Mouse (Mus musculus) lung, adult 2 months (tissue): ENCODE results near the gene Nkapl. TPM values are rescaled to one million over a fixed set of nuclear protein-coding genes. Genes with fewer than 3 reads are reported as not detected.
"Not testable (repeated sequence)": the region's sequence is repeated elsewhere in the genome, so short reads cannot be mapped to it uniquely, and the experiment has no call there.

ENCODE experiments used
- DNase-seq: peaks from one replicate; pipeline ENCODE4 v3.0.0; 2022
- H3K4me1 ChIP-seq: fragments of 200-500 bp; 2 replicates; pipeline ENCODE4 v1.6.1; 2011; ENCODE audit warnings: low read length; ENCODE audit not compliant: control insufficient read depth, insufficient read depth
- H3K4me3 ChIP-seq: fragments of 200-500 bp; replicated peaks from 2 replicates; pipeline ENCODE3; 2011; ENCODE audit warnings: low read depth, mild to moderate bottlenecking, control low read depth, low read length; ENCODE audit errors: extremely low read depth
- CTCF ChIP-seq: fragments of 200-500 bp; IDR thresholded peaks from 2 replicates; pipeline ENCODE4 v1.5.1; 2011; ENCODE audit warnings: mild to moderate bottlenecking, low read length, control low read depth; ENCODE audit not compliant: insufficient read depth
- POLR2A ChIP-seq: fragments of 200-500 bp; IDR thresholded peaks from 2 replicates; pipeline ENCODE4 v1.6.1; 2011; ENCODE audit warnings: low read depth, mild to moderate bottlenecking, control low read depth, low read length, borderline replicate concordance; ENCODE audit errors: extremely low read depth
- WGBS: fragments of 180-500 bp; shearing (Covaris S2); methylation state at CpG from one replicate; pipeline ENCODE4 v1.1.7; 2018; 5-methylcytosine and 5-hydroxymethylcytosine counted together
- polyA plus RNA-seq: library from polyadenylated mRNA; depleted of rRNA; stranded (reverse); fragments of >200 nt; gene quantifications from 2 replicates; pipeline ENCODE4 v1.2.3, GENCODE M21; 2012

The Nkapl gene
- polyA plus RNA-seq, 1 experiment: 0.82 TPM

DNA sequence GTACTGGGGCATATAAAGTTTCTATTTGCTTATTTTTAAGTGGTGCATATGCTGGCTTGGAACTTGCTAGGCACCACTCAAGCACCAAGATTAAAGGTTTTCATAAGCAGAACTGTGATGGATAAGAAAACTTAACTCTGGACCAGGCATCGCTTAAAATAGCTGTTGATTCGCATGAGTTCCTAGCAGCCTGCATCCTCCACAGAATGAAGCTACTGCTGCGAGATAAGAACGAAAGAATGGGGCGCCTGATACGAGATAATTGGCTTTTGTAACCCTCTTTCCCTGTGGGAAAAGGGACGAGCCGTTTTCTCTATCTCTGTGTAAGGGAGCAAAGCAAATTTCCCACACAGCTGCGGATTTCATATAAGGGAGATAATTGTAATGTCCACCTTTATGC, 788 bp upstream of the Nkapl start:
- no peak for DNase-seq
- no peak overlapping the region for H3K4me3 ChIP-seq
- WGBS: 37% methylated on average over 9 of the region's 9 CpGs
- no peaks in the 10 kb centered on the region for H3K4me1 ChIP-seq
- TF ChIP-seq CTCF (no peak), POLR2A (no peak)

DNA sequence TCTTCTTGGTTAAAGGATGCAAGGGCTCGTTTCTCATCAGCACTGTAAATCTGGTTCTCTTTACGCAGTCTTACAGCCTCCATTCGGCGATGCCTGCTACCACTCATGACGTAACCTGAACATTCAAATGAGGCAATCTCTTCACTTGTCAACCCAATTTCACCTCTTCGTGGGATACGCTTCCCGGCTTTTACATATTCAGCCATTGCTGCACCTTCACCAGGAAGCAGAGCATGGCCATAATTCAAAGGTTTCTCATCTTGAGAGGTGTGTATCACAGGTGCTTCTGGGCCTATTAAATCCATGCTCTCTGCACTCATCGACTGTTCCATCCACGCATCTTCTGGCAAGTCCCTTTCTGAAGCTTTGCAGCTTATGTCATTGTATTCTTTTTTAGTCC, 973 bp downstream of the Nkapl start:
- no peak for DNase-seq
- Histone ChIP-seq H3K4me3 (no peak overlapping the region), H3K4me1 (no peaks in the 10 kb centered on the region)
- TF ChIP-seq CTCF (no peak), POLR2A (no peak)
- 88% methylated on average over 10 of the region's 10 CpGs for WGBS

DNA sequence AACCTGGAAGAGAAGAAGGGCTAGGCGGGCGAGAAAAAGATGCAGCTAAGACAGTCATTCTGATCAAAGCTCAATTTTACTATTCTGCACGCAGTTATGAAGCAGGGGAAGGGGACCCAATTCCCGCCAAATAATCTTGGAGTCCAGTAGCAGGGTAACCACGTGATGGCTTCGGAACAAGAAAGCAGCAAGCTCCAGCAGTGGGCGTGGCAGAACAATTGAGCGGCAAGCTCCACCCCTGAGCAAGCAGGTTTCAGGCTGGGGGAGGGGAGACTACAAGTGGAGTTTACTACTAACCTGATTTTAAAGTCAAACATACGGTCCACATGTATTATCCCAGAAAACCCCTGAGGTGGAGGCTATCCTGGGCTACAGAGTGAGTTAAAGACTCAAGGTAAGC, 5.8 kb downstream of the Nkapl start:
- 56% methylated on average over 9 of the region's 9 CpGs for WGBS
- not testable (repeated sequence) for DNase-seq

DNA sequence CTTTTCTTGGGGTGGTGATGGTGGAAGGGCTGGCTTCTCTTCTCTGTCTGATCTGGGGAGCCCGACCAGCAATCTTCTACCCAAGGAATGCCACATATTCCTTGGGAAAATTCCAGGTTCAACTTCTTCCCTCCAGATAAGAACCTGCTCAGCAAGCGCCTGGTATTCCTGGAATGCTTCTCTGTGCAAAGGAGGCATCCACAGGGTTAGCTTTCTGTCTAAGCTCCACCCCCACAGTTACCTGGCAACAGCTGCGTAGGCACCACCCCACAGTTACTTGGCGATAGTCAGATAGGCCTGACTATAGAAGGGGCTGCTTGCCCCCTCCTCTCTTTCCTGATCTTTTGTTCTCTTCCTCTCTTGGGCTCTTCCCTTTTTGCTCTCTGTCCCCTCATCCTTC, 12.0 kb downstream of the Nkapl start:
- DNase-seq: peak; percentile 28
- TF ChIP-seq CTCF (no peak), POLR2A (no peak)
- 15% methylated on average over 4 of the region's 4 CpGs for WGBS
- no peak overlapping the region for H3K4me3 ChIP-seq
- 0 out of 2 replicates have a peak, but pooled peaks cover 2% of the 10 kb centered on the region for H3K4me1 ChIP-seq

More for the DNA sequence above, 5.8 kb downstream of the Nkapl start:
- not testable (repeated sequence) for H3K4me1 ChIP-seq, H3K4me3 ChIP-seq

DNA sequence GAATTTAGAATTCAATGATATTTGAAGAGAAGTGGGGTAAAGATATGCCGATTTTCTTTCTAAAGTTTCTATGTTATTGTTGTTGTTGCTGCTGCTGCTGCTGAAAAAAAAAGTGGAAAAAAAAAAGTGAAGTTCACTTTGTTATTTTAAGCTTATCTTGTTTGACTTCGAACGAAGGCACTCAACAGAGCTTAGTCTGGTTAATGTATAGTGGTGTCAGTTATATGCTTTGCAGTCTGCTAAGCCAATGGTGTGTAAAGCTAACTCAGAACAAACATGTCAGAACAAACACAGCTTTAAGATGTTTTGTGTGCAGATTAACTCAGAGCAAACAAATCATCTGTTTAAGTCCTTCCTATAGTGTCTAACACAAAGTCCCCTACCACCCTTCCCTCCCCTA, 14.2 kb downstream of the Nkapl start:
- Histone ChIP-seq H3K4me3 (no peak overlapping the region), H3K4me1 (peaks cover 4% of the 10 kb centered on the region; the same call in 1 of the 2 replicates)
- no peak for DNase-seq
- 65% methylated on average over 3 of the region's 3 CpGs for WGBS
- no peak for TF ChIP-seq POLR2A
- no peak for TF ChIP-seq CTCF

DNA sequence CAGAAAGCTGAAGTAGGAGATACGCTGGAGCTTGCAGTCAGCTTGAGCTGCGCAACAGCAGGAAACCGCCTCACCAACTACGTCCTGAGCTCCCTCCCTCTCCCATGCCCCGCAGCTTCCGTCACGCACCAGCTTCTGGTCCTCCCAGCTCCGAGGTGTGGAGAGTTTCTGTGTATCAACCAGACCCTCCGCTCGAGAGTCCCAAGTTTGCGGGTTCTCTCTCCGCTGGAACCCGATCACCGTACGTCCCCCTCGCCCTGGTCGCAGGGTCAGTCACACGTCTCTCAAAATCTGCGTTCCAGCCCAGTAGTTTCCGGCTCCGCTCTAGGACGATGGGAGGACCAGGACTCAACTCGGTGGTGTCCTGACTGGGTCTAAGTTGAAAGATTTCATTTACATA, 14.9 kb downstream of the Nkapl start, which contains the start of gene Zscan26:
Zscan26 (minus strand) TSS at position 282 of the 400 bp plus-strand sequence.
- TF ChIP-seq POLR2A (peak; percentile 90; the same call in 1 of the 2 replicates), CTCF (no peak)
- Histone ChIP-seq H3K4me1 (peaks cover 4% of the 10 kb centered on the region; the same call in 1 of the 2 replicates), H3K4me3 (peak within 1 kb of the TSS; percentile 100)
- DNase-seq: peak; percentile 83
- under 1% methylated on average over 23 of the region's 23 CpGs for WGBS

DNA sequence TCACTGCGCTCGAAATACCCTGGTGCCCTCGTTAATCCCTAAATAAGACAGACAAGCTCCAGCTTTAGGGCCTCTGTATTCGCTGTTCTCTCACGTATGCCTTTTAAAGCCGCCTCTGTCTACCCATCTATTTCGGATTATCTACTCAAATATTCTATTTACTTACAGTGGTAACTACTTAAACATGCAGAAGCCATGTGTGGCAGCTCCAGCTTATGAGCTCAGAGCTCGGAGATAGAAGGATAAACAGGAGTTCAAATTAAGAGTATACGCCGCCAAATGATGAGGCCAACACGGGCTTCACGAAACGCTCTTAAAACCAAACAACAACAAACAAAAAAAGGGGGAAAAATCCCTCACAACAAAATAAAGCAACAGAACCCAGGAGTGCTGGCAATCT, 15.3 kb downstream of the Nkapl start:
- TF ChIP-seq CTCF (no peak), POLR2A (no peak)
- 2% methylated on average over 13 of the region's 13 CpGs for WGBS
- Histone ChIP-seq H3K4me1 (peaks cover 4% of the 10 kb centered on the region; the same call in 1 of the 2 replicates), H3K4me3 (peak overlapping the region; percentile 100)
- DNase-seq: no peak

DNA sequence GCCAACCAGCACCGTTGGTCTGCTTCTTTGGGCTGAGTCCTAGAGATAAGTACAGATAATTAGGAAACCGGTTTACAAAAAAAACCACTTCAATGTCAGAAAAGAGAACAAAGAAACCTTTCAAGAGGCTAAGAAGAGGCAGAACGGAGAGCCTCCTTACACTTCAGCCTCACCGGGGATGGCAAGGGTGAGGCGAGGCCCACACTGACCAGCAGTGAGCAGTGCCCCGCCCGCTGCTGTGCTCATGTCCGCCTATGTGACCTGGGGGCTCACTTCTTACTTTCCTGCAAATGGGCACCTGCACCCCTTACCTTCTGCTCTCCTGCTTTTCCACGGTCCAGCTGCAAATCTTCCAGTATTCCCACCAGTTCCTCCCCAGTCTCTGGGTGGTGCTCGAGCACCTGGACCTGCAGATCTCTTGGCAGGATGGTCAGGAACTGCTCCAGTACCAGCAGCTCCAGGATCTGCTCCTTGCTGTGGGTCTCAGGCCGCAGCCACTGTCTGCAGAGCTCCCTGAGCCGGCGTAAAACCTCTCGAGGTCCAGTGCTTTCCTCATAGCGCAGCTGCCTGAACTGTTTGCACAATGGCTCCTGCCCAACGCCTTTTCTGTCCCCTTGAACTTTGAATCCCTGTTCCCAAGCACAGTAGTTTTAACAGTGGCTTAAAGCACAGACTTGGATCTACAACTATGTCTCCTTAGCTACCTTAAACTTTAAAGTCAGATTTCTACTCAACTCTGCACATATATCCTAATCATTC, 20.3 kb downstream of the Nkapl start:
- TF ChIP-seq POLR2A: no peak
- TF ChIP-seq CTCF: no peak
- no peak for DNase-seq
- Histone ChIP-seq H3K4me1 (peaks cover 4% of the 10 kb centered on the region; the same call in 1 of the 2 replicates), H3K4me3 (no peak overlapping the region)
- WGBS: 75% methylated on average over 16 of the region's 16 CpGs

DNA sequence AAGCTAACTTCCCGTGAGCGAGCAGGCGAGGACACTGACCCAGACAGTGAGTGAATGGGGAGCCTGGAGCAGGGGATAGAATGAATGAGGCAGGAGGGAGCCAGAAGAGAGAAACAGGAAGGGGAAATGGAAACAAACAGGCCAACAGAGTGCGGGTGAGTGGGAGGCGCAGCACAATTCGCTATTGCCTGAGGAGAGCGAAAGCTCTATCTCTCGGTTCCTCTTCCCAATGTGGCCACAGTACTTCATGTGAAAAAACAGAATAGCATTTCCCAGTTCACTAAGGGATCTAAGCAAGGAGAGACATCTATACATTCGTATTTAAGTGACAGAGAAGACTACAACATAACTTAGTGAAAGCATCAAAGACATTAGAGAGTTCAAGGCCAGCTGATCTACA, 21.5 kb downstream of the Nkapl start:
- Histone ChIP-seq H3K4me1 (peaks cover 2% of the 10 kb centered on the region; the same call in 1 of the 2 replicates), H3K4me3 (no peak overlapping the region)
- 72% methylated on average over 9 of the region's 9 CpGs for WGBS
- TF ChIP-seq POLR2A (no peak), CTCF (no peak)
- no peak for DNase-seq

DNA sequence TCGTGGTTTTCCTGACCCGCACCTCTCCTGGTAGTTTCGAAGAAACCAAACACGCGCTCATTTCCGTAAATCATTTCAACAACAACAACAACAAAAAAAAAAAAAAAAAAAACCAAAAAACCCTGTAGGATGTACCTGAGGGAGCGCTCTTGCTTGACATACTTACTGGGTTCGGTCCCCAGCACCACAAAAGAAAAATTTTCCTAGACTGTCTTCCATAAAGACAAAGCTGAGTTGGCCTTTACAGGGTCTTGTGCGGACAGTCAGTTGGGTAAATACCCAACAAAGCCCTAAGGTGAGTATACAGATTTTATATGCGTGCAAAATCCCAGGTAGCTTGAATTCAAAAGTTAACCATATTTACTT, 27.1 kb downstream of the Nkapl start:
- 17% methylated on average over 10 of the region's 10 CpGs for WGBS
- Histone ChIP-seq H3K4me1 (peaks cover 5% of the 10 kb centered on the region), H3K4me3 (peak overlapping the region; percentile 66)
- TF ChIP-seq CTCF: no peak
- no peak for TF ChIP-seq POLR2A
- no peak for DNase-seq
